Mouse (Mus musculus) megakaryocyte, embryonic 14.5 days (primary cell): ENCODE results near the gene Adipor1.

ENCODE experiments used
- FLI1 ChIP-seq: IDR thresholded peaks from 2 replicates; pipeline ENCODE4 v1.6.1; 2012; ENCODE audit warnings: low read length, inconsistent platforms, mixed read lengths
- GATA1 ChIP-seq: IDR thresholded peaks from 3 replicates; pipeline ENCODE4 v1.6.1; 2012; ENCODE audit warnings: mixed read lengths, low read length, inconsistent platforms, borderline replicate concordance

GRCm38 (mm10) chr1:134405509-134406413, 9.4 kb upstream of the Adipor1 start, which contains the start of gene Cyb5r1:
- TF ChIP-seq GATA1 (no peak), FLI1 (no peak)
